8 mouse cellular contexts compared by ENCODE assay signal in the genomic region with DNA sequence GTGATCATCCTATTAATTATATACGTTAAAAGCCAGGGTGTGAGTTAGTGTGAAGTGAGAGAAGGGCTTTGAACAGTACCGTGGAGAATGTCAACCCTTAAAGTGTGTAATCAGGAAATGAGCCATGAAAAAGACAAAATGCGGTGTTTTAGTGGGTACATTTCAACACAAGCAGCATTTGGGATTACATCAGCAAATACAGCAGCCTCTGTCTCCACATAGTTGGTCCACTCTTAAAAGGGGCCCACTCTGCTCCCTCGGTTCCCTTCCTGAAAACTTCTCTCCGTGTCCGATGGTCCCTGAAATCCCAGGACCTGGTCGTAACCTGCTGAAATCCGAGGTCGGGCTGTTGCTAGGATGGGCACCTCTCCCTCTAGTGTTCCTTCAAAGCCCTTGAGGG. TPM values are rescaled to one million over a fixed set of nuclear protein-coding genes. Genes with fewer than 3 reads are reported as not detected.
DNase-seq lines count a peak whose midpoint lies in the region; ATAC-seq and TF ChIP-seq lines count a peak whose summit lies in the region.
"Had no signal": no experiment of that assay in that cellular context is flagged by ENCODE, and none has a peak within 500 bp of the region (broad histone marks: within the 10 kb centered on the region; RNA-seq: fewer than 3 reads in every experiment).

No protein-coding gene starts in this region.

- H3K36me3 ChIP-seq in neural tube, embryonic 11.5 days (ENCODE audit: control insufficient read depth, insufficient read depth, low read length) = no peaks in the 10 kb centered on the region; the same call in none of the 2 replicates
- peaks cover 22% of the 10 kb centered on the region for H3K36me3 ChIP-seq in forebrain, embryonic 12.5 days (replicated peaks)
- peaks cover 24% of the 10 kb centered on the region for H3K36me3 ChIP-seq in liver, embryonic 12.5 days
- no peaks in the 10 kb centered on the region; the same call in 1 of the 2 replicates for H3K36me3 ChIP-seq in stomach, postnatal 0 days (ENCODE audit: control insufficient read depth, insufficient read depth, low read length)

- ATAC-seq in neural tube, embryonic 11.5 days (ENCODE audit: insufficient read depth, low FRiP score, low TSS enrichment) = peak; percentile 13
- ATAC-seq in forebrain, embryonic 12.5 days (ENCODE audit: low FRiP score) = peak; percentile 5; the same call in 1 of the 2 replicates
- ATAC-seq in liver, embryonic 12.5 days = no peak
- no peak for ATAC-seq in stomach, postnatal 0 days (ENCODE audit: low FRiP score, low TSS enrichment)

- peak overlapping the region; percentile 78 for H3K27ac ChIP-seq in neural tube, embryonic 11.5 days (ENCODE audit: low read depth, low read length)
- peak overlapping the region; percentile 75 for H3K27ac ChIP-seq in forebrain, embryonic 12.5 days
- H3K27ac ChIP-seq in liver, embryonic 12.5 days = peak overlapping the region; percentile 68
- H3K27ac ChIP-seq in stomach, postnatal 0 days (replicated peaks) = peak overlapping the region; percentile 85

- H3K27me3 ChIP-seq in neural tube, embryonic 11.5 days (ENCODE audit: control insufficient read depth, insufficient read depth, low read length) = no peaks in the 10 kb centered on the region
- H3K27me3 ChIP-seq in forebrain, embryonic 12.5 days = no peaks in the 10 kb centered on the region
- H3K27me3 ChIP-seq in liver, embryonic 12.5 days (replicated peaks) = no peaks in the 10 kb centered on the region
- no peaks in the 10 kb centered on the region for H3K27me3 ChIP-seq in stomach, postnatal 0 days (ENCODE audit: control insufficient read depth, insufficient read depth, low read length)

- peak overlapping the region; percentile 91 for H3K9ac ChIP-seq in neural tube, embryonic 11.5 days (ENCODE audit: low read length)
- peak overlapping the region; percentile 70 for H3K9ac ChIP-seq in forebrain, embryonic 12.5 days
- H3K9ac ChIP-seq in liver, embryonic 12.5 days = peak overlapping the region; percentile 86
- H3K9ac ChIP-seq in stomach, postnatal 0 days (ENCODE audit: low read length) = peak overlapping the region; percentile 65

- peak; percentile 44; the same call in 1 of the 2 replicates for TF ChIP-seq CTCF in stomach, postnatal 0 days (IDR thresholded peaks at IDR 0.05; ENCODE audit: low read depth)

- no peak for TF ChIP-seq EP300 in stomach, postnatal 0 days (optimal IDR thresholded peaks at IDR 0.05)

- peak overlapping the region; percentile 80 for H3K4me2 ChIP-seq in neural tube, embryonic 11.5 days (ENCODE audit: low read depth)
- peak overlapping the region; percentile 78 for H3K4me2 ChIP-seq in forebrain, embryonic 12.5 days
- peak overlapping the region; percentile 95 for H3K4me2 ChIP-seq in liver, embryonic 12.5 days
- peak overlapping the region; percentile 88 for H3K4me2 ChIP-seq in stomach, postnatal 0 days (replicated peaks; ENCODE audit: low read depth)

- DNase-seq in neural tube, embryonic 11.5 days (ENCODE audit: low spot score) = no peak
- DNase-seq in neural tube, embryonic 10.5 days (ENCODE audit: extremely low spot score, low spot score) = no peak
- no peak for DNase-seq in stomach, postnatal 0 days (ENCODE audit: low spot score)
- no peak for DNase-seq in adrenal gland, adult 18-20 months (ENCODE audit: low spot score in 2 of 2)
- DNase-seq in embryo, embryonic 10 days (ENCODE audit: low spot score) = no peak

- no peaks in the 10 kb centered on the region for H3K4me1 ChIP-seq in neural tube, embryonic 11.5 days (ENCODE audit: control insufficient read depth, insufficient read depth, low read length)
- H3K4me1 ChIP-seq in forebrain, embryonic 12.5 days = peaks cover 20% of the 10 kb centered on the region
- H3K4me1 ChIP-seq in liver, embryonic 12.5 days = peaks cover 15% of the 10 kb centered on the region
- no peaks in the 10 kb centered on the region for H3K4me1 ChIP-seq in stomach, postnatal 0 days (replicated peaks; ENCODE audit: control insufficient read depth, insufficient read depth)

- WGBS in neural tube, embryonic 11.5 days = 3% methylated on average over 9 of the region's 9 CpGs
- 2% methylated on average over 9 of the region's 9 CpGs for WGBS in forebrain, embryonic 12.5 days
- WGBS in liver, embryonic 12.5 days (ENCODE audit: insufficient replicate concordance) = 4% methylated on average over 9 of the region's 9 CpGs
- WGBS in stomach, postnatal 0 days = 1% methylated on average over 9 of the region's 9 CpGs

- H3K4me3 ChIP-seq in neural tube, embryonic 11.5 days (ENCODE audit: low read depth, low read length) = peak overlapping the region; percentile 89
- H3K4me3 ChIP-seq in forebrain, embryonic 12.5 days (replicated peaks) = peak overlapping the region; percentile 74
- peak overlapping the region; percentile 88 for H3K4me3 ChIP-seq in liver, embryonic 12.5 days
- peak overlapping the region; percentile 86 for H3K4me3 ChIP-seq in stomach, postnatal 0 days (ENCODE audit: low read depth, low read length)

- no peaks in the 10 kb centered on the region for H3K9me3 ChIP-seq in neural tube, embryonic 11.5 days (ENCODE audit: control insufficient read depth, low read length)
- H3K9me3 ChIP-seq in forebrain, embryonic 12.5 days = no peaks in the 10 kb centered on the region
- no peaks in the 10 kb centered on the region for H3K9me3 ChIP-seq in liver, embryonic 12.5 days (replicated peaks)
- no peaks in the 10 kb centered on the region for H3K9me3 ChIP-seq in stomach, postnatal 0 days (ENCODE audit: control insufficient read depth, low read length)

RNA-seq across cellular contexts. Expression of a gene that starts 0.7 kb away (rescaled TPM):
- 248 and 254 TPM in 2 replicates for polyA plus RNA-seq in neural tube, embryonic 11.5 days (2014; fragmentation: Nextera tagmentation; extraction: Ambion mirVana)
- polyA plus RNA-seq in forebrain, embryonic 12.5 days (2016; fragmentation: Nextera tagmentation; extraction: Ambion mirVana) = 248 and 263 TPM in 2 replicates
- 96.7 and 98.9 TPM in 2 replicates for polyA plus RNA-seq in liver, embryonic 12.5 days (2016; fragmentation: Nextera tagmentation; extraction: Ambion mirVana)
- polyA plus RNA-seq in stomach, postnatal 0 days (2015; fragmentation: Nextera tagmentation; extraction: Ambion mirVana) = 99.8 and 104 TPM in 2 replicates
- 100 to 1,000 TPM; 139 to 209 TPM for total RNA-seq in adrenal gland, adult 18-20 months (2021)

RNA-seq across cellular contexts. Expression of a gene that starts 26.9 kb away (rescaled TPM):
- not detected in 2 replicates for polyA plus RNA-seq in neural tube, embryonic 11.5 days (2014; fragmentation: Nextera tagmentation; extraction: Ambion mirVana)
- not detected in 2 replicates for polyA plus RNA-seq in forebrain, embryonic 12.5 days (2016; fragmentation: Nextera tagmentation; extraction: Ambion mirVana)
- 0.20 TPM in 1 of 2 replicates, not detected in the other for polyA plus RNA-seq in liver, embryonic 12.5 days (2016; fragmentation: Nextera tagmentation; extraction: Ambion mirVana)
- polyA plus RNA-seq in stomach, postnatal 0 days (2015; fragmentation: Nextera tagmentation; extraction: Ambion mirVana) = not detected in 2 replicates
- 1 to 10 TPM in 1 of 2 experiments, under 1 TPM in 1; 0.80 to 2.3 TPM for total RNA-seq in adrenal gland, adult 18-20 months (2021)
- polyA plus RNA-seq: brain, embryonic 14.5 days had no signal

RNA-seq across cellular contexts. Expression of a gene that starts 47.1 kb away (rescaled TPM):
- polyA plus RNA-seq in neural tube, embryonic 11.5 days (2014; fragmentation: Nextera tagmentation; extraction: Ambion mirVana) = 69.0 and 69.6 TPM in 2 replicates
- polyA plus RNA-seq in forebrain, embryonic 12.5 days (2016; fragmentation: Nextera tagmentation; extraction: Ambion mirVana) = 43.8 and 47.0 TPM in 2 replicates
- 31.8 and 33.1 TPM in 2 replicates for polyA plus RNA-seq in liver, embryonic 12.5 days (2016; fragmentation: Nextera tagmentation; extraction: Ambion mirVana)
- 33.9 and 34.1 TPM in 2 replicates for polyA plus RNA-seq in stomach, postnatal 0 days (2015; fragmentation: Nextera tagmentation; extraction: Ambion mirVana)
- total RNA-seq in adrenal gland, adult 18-20 months (2021) = 10 to 100 TPM; 51.9 to 61.6 TPM

Comparison
In these comparisons a context has a peak if more than half of its experiments do, and no peak if none do; other contexts are left out.
1. ATAC-seq: peak in neural tube, embryonic 11.5 days (single experiment) and forebrain, embryonic 12.5 days (single experiment); none in liver, embryonic 12.5 days (single experiment) and stomach, postnatal 0 days (single experiment).
2. Peak in every context shown above with its lines, with median percentiles within 50 percentile points of each other: H3K27ac ChIP-seq, H3K4me2 ChIP-seq, H3K4me3 ChIP-seq and H3K9ac ChIP-seq.